Mouse (Mus musculus): ENCODE data around the gene Asic1. TPM values are rescaled to one million over a fixed set of nuclear protein-coding genes. Genes with fewer than 3 reads are reported as not detected.

Gene Asic1
- 84.2 and 92.7 TPM in 2 replicates for polyA plus RNA-seq (2012; rRNA removed)

GRCm38 (mm10) chr15:99670154-99670821 is at the start of gene Asic1:
Asic1 (plus strand) TSS chr15:99670368.

GRCm38 (mm10) chr15:99651163-99651872 is 18.9 kb upstream of the Asic1 start, which contains the start of gene Racgap1:
Racgap1 (minus strand) TSS chr15:99651656.

GRCm38 (mm10) chr15:99701999-99702900 is 32.1 kb downstream of the Asic1 start, which contains the start of gene Smarcd1:
Smarcd1 (plus strand) TSS chr15:99702129.

GRCm38 (mm10) chr15:99705440-99706048 is 35.4 kb downstream of the Asic1 start, which contains the start of gene Gm17349:
Gm17349 (minus strand) TSS chr15:99705490.

GRCm38 (mm10) chr15:99717386-99718334 is 47.5 kb downstream of the Asic1 start, which contains the start of gene Gpd1:
Gpd1 (plus strand) TSS chr15:99717515.

GRCm38 (mm10) chr15:99725341-99726155 is 55.4 kb downstream of the Asic1 start, which contains the start of gene Cox14:
Cox14 (plus strand) TSS chr15:99725618.

Other genes with a start within 250 kb of the Asic1 start
- gene Nckap5l, start 212.6 kb upstream of the Asic1 start, polyA plus RNA-seq (2012; rRNA removed), result 15.9 and 17.0 TPM in 2 replicates
- gene Bcdin3d, start 195.6 kb upstream of the Asic1 start, polyA plus RNA-seq (2012; rRNA removed), result 10.5 and 11.0 TPM in 2 replicates
- gene Faim2, start 142.2 kb upstream of the Asic1 start, polyA plus RNA-seq (2012; rRNA removed), result 15.3 and 20.9 TPM in 2 replicates
- gene Aqp2, start 91.3 kb upstream of the Asic1 start, polyA plus RNA-seq (2012; rRNA removed), result not detected in 2 replicates
- gene Aqp5, start 79.6 kb upstream of the Asic1 start, polyA plus RNA-seq (2012; rRNA removed), result 0.67 and 0.79 TPM in 2 replicates
- 0.21 and 0.47 TPM in 2 replicates for gene Aqp6, start 69.0 kb upstream of the Asic1 start, polyA plus RNA-seq (2012; rRNA removed)
- gene Racgap1, start 18.7 kb upstream of the Asic1 start, polyA plus RNA-seq (2012; rRNA removed), result 46.8 and 48.1 TPM in 2 replicates
- gene Smarcd1, start 31.8 kb downstream of the Asic1 start, polyA plus RNA-seq (2012; rRNA removed), result 128 and 137 TPM in 2 replicates
- gene Gm17349, start 35.1 kb downstream of the Asic1 start, polyA plus RNA-seq (2012; rRNA removed), result not detected in 2 replicates
- 3.7 TPM in 2 replicates for gene Gpd1, start 47.1 kb downstream of the Asic1 start, polyA plus RNA-seq (2012; rRNA removed)
- 160 and 178 TPM in 2 replicates for gene Cox14, start 55.2 kb downstream of the Asic1 start, polyA plus RNA-seq (2012; rRNA removed)
- 66.9 and 70.2 TPM in 2 replicates for gene Cers5, start 102.5 kb downstream of the Asic1 start, polyA plus RNA-seq (2012; rRNA removed)
- 17.9 and 18.1 TPM in 2 replicates for gene Lima1, start 205.1 kb downstream of the Asic1 start, polyA plus RNA-seq (2012; rRNA removed)